Mouse (Mus musculus) gastrocnemius, postnatal 10 days (tissue): ENCODE data around the gene Smoc2. TPM values are rescaled to one million over a fixed set of nuclear protein-coding genes. Genes with fewer than 3 reads are reported as not detected.

ENCODE experiments used
- DNase-seq: peaks from one replicate; pipeline ENCODE4 v3.0.0; 2021; ENCODE audit warnings: mixed read lengths
- long read RNA-seq, 2 experiments: library from polyadenylated mRNA; stranded (forward); transcript quantifications; one replicate each; pipeline ENCODE4 v2.0.0; 2021
- total RNA-seq, 2 experiments: library from RNA; stranded (reverse); gene quantifications; 2 replicates each; pipeline ENCODE4 v1.2.3; 2021

The Smoc2 gene
- total RNA-seq, result 10 to 100 TPM; 91.1 to 92.9 TPM
- long read RNA-seq, experiment 1, transcript Smoc2-204 (13 exons, 2,817 nt), result minor isoform, 14 of 286 reads
- long read RNA-seq, experiment 1, transcript Smoc2-201 (13 exons, 2,832 nt), result major isoform, 257 of 286 reads
- long read RNA-seq, experiment 1, partial matches to known transcripts, result 9 of 286 reads
- long read RNA-seq, experiment 1, other reads (novel, unspliced or antisense), result 5 of 286 reads
- long read RNA-seq, experiment 2, transcript Smoc2-201 (13 exons, 2,832 nt), result major isoform, 244 of 275 reads
- long read RNA-seq, experiment 2, partial matches to known transcripts, result 13 of 275 reads
- long read RNA-seq, experiment 2, other reads (novel, unspliced or antisense), result 14 of 275 reads

DNA sequence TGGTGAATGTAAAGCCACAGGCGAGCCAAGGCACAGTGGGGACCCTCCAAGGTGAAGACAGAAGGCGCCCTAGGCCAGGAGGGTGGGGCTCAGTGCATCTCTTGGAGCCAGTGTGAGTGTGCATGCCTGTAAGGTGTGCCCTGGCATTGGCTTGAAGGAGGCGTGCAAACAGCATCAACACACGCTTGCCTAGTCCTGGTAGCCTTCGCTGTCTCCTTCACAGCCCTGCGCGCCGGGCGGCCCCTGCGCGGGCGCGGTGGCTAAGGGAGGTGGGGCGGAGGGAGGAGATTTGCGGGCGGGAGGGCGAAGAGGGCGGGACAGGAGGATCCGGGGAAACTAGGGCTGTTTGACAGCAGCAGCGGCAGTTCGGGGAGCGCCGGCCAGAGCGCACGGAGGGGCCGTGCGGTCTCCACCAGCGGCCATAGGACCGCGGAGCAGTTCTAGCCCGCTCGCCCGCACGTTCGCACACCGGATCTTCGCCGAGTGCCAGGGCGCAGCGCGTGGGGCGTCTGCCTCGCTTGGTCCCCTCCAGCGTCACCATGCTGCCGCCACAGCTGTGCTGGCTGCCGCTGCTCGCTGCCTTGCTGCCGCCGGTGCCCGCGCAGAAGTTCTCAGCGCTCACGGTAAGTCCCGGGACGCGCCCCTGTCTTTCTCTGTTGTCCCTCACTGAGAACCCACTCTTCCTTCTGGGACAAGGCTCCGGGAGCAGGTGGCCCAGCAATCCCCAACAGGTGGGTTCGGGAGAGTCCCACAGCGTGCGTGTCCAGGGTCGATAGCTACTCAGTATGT is at the start of gene Smoc2:
TSS of gene Smoc2 (plus strand) at position 330 of the 789 bp plus-strand sequence.
- peak; percentile 36 for DNase-seq

DNA sequence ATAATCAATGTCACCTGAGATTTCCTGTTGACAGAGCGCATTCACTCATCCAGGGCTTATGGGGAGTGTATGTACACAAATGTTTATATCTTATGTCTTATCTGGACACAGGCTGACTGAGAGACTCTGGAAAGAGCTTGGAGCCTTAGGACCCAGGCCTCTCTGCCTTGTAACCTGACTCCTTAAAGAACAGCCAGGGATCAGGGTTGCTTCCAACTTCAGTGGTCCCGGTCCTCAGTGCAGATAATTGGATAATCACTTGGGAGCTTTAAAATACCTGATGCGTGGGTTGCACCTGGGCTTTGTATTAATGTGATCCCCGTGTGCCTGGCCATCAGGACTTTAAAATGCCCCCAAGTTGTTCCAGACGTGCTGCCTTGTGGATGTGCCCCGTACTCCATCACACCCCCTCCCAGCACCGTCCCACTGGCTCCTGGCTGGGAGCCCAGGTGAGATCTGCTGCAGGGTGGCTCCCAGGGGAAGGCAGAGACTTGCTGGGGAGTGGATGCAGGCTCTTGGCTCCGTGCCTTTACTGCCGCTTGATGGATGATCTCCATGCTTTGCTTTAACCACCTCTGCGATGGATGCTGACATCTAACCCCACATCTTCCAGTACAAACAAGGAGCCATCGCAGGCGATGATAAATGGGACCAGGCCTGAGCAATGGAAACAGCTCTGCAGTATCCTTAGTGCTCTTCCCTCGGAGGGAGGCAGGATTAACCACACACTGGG is 48.4 kb upstream of the Smoc2 start:
- peak; percentile 34 for DNase-seq

DNA sequence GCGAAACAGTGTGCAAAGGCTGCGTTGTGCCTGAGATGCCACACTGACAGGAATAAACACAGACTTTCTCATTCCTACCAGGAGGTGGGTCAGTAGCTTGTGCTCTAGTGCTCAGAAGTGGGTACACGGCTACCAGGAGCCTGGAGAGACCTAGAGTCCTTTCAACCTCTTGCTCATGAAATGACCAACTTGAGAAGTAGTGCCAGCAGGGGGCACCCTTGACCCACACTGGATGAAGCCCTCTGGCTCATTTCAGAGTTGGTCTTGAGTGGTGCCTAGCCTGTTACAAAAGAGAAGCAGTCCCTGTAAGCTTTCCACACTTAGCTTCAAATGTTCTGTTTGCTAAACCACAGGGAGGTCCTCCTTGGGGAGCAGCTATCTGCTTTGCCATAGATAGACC is 46.7 kb upstream of the Smoc2 start:
- peak; percentile 89 for DNase-seq

DNA sequence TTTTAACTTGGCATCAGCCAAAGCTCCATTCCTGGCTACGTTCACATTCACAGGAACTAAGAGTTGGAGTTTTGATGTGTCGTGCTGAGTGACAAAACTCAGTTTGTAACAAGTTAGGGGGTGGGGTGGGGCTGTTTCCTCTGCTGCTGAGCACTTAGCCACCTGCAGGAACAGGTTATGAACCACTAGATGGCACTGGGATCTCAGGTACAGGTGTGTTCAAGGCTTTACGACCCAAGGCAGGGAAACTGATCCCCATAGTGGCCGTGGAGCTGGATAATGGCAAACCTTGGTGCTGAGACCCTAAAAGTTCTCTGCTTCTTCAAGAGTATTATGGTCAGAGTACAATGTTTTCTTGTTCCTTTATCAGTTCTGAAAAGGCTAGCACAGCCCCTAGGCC is 45.6 kb upstream of the Smoc2 start:
- DNase-seq, result no peak

DNA sequence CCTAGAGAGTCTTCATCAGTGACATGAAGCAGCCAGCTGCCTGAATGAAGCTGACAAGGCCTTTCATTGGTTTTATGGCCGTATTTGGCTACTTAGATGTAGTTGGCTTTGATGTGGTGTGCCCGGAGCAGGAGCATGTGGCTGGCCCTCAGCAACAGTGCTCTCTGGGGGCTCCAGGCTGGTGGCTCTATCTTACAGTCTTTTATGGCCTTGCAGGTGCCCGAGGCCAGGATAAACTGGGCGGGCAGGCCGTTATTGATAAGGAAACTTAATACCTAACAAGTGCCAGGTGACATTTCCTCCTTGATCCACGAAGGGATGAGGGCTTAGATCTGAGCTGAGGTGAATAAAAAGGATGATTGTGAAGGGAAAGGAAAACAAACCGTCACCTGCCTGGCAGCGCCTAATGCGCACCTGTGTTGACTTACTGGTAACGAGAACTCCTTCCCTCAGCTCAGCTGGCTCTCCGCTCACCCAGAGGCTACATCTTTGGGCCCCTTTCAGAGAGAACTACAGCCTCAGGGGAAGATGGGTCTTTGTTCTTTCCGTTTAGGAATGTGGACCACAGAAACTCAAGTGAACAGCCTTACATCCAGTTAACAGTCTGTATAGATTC is 44.4 kb upstream of the Smoc2 start:
- no peak for DNase-seq

DNA sequence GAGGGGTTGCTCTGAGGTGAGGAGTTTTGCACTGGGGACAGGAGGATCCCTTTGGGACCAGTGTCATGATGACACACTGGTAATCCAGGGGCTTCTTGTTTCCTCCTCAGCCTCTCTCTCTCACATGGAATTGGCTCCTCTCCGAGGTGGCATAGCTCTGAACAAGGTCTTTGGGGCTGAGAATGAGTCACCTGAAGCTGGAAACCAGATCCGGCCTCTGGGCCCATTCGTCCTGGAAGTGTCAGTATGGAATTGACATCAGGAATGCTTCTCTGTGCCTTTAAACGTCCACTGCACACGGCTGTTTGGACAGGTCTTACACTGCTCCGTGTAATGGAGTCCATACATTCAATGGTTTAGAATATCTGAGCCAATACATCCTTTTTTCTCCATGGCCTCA is 42.2 kb upstream of the Smoc2 start:
- no peak for DNase-seq

DNA sequence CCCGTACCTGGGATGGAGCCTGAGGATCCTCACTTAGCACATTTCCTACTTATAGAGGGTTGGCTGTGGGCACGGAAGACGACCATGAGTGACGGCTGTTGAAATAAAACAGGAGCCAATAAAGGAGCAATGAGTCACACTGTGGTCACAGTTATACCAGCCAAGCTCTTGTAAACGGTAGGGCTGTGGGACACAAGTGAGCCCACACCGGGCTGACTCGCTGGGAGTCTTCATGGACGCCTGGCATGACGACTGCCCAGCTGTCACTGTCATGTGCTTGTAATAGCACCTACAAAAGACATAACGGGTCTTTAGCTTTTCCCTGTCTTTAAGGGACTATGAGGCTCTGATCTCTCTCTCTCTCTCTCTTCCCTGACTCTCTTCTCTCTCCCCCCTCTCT is 39.3 kb upstream of the Smoc2 start:
- no peak for DNase-seq

DNA sequence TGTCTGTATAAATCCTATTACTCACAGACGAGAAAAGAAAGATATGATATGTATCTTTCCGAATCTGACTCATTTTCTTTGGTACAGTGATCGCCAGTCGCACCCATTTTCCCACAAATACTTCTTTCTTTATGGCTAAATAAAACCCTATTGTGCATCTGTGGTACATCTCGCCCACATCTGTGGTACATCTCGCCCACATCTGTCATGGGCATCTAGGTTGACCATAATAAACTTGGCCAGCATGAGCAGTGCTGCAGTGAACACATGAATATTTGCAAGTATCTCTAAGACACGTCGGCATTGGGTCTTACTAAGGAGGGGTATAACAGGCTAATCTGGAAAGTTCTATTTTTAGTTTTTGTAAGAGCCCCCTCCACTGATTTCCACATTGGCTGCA is 36.7 kb upstream of the Smoc2 start:
- DNase-seq, result no peak

DNA sequence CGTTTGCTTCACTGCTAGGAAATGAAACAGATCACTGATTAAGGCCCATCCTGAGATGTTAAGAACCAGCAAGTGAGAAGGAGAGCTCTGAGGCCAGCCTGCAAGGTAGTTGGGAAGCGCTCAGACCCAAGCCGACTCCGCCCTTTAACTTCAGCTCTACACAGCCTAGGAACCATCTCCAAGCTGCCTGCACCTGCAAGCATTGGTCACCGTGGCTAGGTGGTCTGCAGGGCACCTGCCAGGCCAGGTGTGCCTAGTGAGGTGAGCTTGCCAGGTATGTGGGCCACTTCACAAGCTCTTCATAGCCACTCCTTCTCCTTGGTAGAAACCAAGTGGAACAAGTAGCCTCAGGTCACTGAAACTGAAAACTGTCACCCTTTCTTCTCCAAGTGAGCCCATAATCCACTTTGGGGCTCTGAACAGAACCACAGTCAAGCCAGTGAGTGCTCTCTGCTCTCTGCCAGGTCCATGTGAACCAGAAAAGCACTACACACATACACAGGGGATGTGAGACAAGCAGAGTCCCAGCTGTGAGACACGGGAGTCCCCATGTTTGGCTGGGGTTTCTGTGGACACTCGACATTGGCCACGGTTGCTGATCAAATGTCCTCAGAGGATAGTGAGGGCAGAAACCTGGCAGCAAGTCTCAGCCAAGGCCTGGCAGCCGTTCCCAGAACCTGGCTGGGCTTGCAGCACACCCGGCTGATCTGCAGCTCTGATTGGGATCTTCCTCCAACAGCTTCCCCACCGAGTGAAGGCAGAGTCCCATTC is 34.9 kb upstream of the Smoc2 start:
- DNase-seq, result peak; percentile 78

DNA sequence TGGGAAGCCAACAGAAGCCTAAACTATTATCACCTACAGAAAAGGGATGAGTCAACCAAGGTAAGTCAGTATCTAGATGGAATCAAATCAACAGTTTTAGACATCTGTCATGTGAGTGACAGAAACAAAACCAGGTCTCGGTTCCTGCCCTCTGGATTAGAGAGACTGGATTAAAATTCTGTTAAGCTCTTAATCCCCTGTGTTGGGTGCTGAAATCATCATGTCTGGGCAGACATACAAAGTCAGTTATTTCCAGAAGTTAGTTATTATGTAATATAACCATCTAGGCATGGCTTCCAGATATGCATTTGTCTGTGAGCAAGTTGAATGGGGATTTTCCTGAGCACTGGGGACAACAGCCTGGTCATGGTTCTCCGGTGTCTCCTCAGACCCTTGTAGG is 33.0 kb upstream of the Smoc2 start:
- no peak for DNase-seq

DNA sequence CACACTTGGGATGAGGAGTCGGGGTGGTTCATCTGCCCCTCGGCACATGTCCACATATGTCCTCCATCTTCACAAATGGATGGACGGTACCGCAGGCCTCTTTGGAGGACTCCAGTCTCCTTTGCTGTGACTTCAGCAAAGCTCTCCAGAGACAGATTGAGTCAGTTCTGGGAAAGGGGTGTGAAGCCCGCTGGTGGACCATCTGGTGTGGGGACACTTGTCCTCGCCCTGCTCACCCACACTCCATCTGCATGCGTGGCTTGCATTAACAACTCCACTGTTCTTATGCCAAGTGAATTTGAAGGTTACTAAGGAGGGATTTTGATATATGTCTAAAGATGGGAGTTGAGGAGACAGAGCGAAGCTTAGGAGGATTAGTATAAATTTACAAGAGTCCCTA is 31.4 kb upstream of the Smoc2 start:
- no peak for DNase-seq

DNA sequence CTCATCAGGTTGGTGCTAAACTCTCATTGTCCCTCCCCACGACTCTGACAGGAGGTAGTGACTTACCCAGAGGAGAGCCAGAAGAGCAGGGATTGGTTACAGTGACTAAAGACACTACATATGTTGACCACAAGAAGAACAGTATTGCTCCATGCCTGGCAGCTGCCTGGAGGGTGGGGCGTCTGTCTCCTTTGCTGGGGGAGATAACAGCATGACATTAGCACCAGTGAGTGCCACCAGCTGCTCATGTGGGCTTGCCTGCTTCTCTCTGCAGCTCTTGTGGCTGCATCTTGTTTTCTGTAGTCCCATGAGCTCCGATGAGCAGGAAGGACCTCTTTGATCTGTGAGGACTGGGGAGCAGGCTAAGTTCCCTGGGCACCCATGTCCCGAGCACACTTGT is 29.7 kb upstream of the Smoc2 start:
- DNase-seq, result no peak

DNA sequence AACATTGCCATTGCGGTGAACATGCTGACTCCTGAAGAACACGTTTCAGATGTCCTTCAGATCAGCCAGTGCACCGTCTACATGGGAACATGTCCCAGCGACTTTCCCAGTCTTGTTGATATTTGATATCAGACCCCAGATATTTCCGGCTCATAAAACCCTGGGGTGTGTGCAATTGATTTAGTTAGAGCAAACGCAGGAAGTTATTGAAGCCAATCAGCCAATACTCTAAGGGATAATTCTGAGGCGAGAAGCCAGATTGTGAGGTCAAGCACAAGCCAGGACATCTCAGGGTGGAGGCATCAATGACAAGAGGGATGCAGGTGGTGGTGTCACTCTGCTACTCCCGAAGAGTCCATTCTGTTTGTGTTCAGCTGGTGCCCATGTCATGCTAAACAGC is 28.9 kb upstream of the Smoc2 start:
- DNase-seq, result no peak

DNA sequence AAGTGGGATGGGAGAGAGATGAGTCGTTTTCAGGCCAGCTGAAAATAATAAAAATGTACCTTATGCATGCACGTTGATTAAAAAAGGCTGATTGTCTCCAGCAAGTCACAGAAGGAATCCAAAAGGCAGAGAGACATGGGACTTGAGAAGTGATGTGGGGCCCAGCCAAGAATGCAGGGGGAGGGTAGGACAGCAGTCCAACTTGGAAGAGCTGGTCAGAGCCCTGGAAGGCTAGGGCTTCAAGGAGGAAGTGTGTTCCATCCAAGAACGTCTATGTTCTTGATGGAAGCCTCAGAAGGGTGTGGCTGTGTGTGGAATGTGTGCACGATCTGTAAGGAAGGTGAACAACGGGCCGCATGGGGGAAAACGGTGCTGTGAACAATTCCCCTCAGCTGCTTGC is 26.9 kb upstream of the Smoc2 start:
- DNase-seq, result no peak

DNA sequence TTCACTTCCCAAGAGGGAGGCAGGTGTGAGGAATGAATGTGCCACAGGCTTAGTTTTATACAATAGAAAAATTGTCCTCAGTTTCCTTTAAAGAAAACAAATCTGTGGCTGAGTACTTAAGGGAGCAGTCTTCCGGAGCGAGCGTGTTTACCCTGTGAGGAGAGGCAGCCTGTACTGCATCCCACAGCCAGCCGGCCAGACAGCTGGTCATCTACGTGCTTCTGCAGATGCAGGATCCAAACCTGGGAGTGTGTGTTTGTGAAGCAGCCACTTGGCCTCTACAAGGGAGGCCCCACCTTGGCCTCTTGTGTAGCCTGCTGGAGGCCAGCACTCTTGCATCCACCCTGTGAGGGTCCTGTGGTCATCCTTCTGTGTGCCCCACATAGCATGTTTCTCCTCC is 24.7 kb upstream of the Smoc2 start:
- DNase-seq, result no peak

DNA sequence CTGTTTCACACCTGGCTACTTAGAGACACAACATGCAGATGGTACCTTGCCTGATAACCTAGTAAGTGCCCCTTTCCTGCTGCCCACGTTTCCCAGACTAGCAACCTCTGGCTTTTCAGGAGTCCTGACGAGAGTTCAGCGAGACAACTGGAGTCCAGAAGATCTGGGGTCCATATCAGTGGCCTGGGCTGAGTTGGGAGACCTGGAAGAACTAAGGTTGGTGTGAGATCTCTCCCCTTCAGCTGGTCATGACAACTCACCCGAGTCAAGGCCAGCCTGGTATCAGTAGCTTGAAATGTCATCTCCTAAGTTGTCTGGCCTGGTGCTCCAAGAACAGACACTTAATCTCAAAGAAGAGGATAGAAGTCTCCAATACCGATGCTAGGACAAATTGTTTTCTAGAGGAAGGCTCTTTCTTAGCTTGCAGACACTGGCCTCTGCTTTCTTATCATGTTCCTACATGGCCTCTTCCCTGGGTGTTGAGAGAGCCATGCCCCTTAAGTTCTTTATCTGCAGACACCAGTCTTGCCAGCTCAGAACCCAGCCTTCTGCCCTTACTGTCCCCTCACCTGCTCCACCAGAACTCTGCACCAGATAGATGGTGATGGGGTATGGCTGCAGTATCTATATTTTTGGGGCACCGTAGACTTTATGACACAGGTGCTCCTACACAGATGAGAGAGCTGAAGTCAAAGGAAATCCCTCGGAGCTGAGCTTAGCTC is 21.3 kb upstream of the Smoc2 start:
- no peak for DNase-seq

DNA sequence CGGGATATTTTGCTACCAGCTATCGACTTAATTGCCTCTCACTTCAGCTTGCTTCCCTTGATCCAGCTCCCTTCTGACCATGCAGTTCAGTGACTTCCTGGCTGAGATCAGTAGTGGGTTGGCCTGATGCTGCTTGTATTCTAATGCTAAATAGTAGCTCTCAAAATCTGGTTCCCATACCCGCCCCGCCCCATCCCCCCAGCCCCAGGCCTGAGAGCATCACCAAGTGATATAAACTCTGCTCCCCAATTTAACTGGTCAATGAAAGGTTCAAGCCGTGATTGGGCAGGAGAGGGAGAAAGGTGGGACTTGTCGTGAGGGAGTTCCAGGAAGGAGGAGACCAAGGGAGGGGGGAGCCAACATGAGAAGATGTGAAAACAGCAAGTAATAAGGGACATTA is 20.4 kb upstream of the Smoc2 start:
- DNase-seq, result no peak

DNA sequence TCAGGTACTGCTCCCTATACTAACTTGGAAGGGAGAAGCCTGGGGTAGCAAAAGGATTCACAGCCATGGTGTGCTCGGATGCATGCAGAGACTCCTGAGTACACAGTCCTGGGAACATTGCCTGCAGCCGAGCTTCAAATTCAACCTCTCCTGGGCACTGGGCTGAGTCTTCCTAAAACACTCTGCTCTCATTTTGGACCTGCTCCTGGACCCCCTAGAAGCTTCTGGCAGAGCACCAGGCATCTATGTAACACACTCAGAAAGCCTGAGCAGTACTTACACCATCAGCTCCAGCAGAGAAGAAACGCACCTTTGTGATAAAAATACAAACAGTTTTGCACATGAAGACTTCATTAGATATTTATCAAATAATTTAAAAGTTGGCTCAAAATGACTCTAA is 18.3 kb upstream of the Smoc2 start:
- no peak for DNase-seq

DNA sequence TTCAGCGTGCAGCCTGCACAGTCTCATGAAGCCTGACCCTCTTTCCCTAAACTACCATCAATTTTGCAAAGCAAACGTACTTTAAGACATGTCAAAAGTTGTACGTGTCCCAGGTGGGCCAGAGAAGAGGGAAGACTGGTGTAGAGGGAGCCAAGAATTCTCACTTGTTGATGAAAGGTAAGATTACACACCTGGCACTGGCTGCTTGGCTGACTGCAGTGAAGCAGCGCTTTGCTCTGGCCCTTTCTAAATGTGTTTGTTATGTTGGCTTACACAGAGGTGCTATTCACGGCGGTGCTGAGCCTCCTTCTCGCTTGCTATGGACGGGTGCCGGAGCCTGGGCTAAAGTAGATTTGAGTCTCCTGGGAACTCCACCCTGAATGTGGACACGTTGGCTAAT is 17.1 kb upstream of the Smoc2 start:
- DNase-seq, result no peak

DNA sequence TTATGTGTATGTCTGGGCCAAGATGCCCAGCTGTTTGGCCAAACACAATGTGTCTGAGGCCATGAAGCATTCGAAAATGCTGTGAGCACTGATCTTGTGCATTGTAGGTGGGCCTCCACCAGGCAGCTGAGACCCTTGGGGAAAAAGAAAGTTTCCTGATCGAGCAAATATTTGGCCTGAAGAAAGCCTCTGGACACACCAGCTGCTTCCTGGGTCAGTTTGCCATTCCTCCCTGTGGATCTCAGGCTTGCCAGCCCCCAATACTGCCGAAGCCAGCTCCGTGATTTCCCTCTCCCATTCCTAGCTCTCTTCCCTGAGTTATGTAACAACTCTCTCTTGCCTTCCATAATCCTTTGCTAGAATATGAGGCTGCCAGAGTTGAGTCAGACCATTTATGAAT is 11.3 kb upstream of the Smoc2 start:
- no peak for DNase-seq

DNA sequence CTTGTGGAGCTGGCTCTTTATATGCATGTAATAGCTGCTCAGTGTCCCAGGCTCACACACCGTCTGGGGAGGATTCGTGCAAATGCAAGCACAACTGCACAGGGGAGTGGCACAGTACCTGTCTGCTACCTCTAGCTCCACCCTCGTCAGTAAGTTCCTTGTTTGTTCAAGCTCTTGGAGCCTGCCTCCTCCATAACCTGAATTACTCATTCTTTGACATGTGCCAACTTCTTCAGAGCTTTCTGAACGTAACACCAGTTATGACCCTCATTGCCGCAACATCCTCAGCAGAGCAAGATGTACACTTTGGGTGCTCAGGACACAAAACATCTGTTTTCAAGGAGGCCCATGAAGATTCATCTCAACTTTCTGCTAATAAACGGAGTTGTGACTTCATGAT is 5.9 kb upstream of the Smoc2 start:
- DNase-seq, result no peak
